Mouse (Mus musculus) liver, embryonic 12.5 days (tissue): ENCODE data around the gene Tada2b. TPM values are rescaled to one million over a fixed set of nuclear protein-coding genes. Genes with fewer than 3 reads are reported as not detected.

Experiments used
- ATAC-seq: fragments of 200-750 bp; cut with Nextera tagmentation; 2 replicates; pipeline ENCODE4 v1.8.0; 2017; ENCODE audit warnings: moderate number of reproducible peaks, mild to moderate bottlenecking, moderate library complexity
- H3K27ac ChIP-seq: fragments of 300-500 bp; sonication (generic); 2 replicates; pipeline ENCODE4 v1.5.1; 2016; ENCODE audit warnings: mild to moderate bottlenecking
- H3K27me3 ChIP-seq: fragments of 300-500 bp; sonication (generic); replicated peaks from 2 replicates; pipeline ENCODE4 v1.6.1; 2016; ENCODE audit warnings: mild to moderate bottlenecking, moderate library complexity
- H3K36me3 ChIP-seq: fragments of 300-500 bp; sonication (generic); 2 replicates; pipeline ENCODE4 v1.6.1; 2016; ENCODE audit warnings: mild to moderate bottlenecking, moderate library complexity
- H3K4me1 ChIP-seq: fragments of 300-500 bp; sonication (generic); 2 replicates; pipeline ENCODE4 v1.6.1; 2016
- H3K4me2 ChIP-seq: fragments of 300-500 bp; sonication (generic); 2 replicates; pipeline ENCODE4 v1.6.1; 2016; ENCODE audit warnings: mild to moderate bottlenecking, moderate library complexity
- H3K4me3 ChIP-seq: fragments of 300-500 bp; sonication (generic); 2 replicates; pipeline ENCODE4 v1.5.1; 2016; ENCODE audit warnings: mild to moderate bottlenecking, moderate library complexity
- H3K9ac ChIP-seq: fragments of 300-500 bp; sonication (generic); 2 replicates; pipeline ENCODE4 v1.6.1; 2016; ENCODE audit warnings: mild to moderate bottlenecking, moderate library complexity
- H3K9me3 ChIP-seq: fragments of 300-500 bp; sonication (generic); replicated peaks from 2 replicates; pipeline ENCODE4 v1.6.1; 2016; ENCODE audit warnings: mild to moderate bottlenecking, moderate library complexity
- WGBS: fragments of 180-500 bp; shearing (Covaris S2); methylation state at CpG from one replicate; pipeline ENCODE4 v1.1.7; 2016; ENCODE audit not compliant: insufficient replicate concordance; 5-methylcytosine and 5-hydroxymethylcytosine counted together
- polyA plus RNA-seq: library from polyadenylated mRNA; unstranded; fragments of >200 nt; fragmentation: Nextera tagmentation; extraction: Ambion mirVana; gene quantifications from 2 replicates; pipeline ENCODE4 v1.2.1, GENCODE M21; 2016

The Tada2b gene
- polyA plus RNA-seq = 1.5 and 1.6 TPM in 2 replicates

DNA sequence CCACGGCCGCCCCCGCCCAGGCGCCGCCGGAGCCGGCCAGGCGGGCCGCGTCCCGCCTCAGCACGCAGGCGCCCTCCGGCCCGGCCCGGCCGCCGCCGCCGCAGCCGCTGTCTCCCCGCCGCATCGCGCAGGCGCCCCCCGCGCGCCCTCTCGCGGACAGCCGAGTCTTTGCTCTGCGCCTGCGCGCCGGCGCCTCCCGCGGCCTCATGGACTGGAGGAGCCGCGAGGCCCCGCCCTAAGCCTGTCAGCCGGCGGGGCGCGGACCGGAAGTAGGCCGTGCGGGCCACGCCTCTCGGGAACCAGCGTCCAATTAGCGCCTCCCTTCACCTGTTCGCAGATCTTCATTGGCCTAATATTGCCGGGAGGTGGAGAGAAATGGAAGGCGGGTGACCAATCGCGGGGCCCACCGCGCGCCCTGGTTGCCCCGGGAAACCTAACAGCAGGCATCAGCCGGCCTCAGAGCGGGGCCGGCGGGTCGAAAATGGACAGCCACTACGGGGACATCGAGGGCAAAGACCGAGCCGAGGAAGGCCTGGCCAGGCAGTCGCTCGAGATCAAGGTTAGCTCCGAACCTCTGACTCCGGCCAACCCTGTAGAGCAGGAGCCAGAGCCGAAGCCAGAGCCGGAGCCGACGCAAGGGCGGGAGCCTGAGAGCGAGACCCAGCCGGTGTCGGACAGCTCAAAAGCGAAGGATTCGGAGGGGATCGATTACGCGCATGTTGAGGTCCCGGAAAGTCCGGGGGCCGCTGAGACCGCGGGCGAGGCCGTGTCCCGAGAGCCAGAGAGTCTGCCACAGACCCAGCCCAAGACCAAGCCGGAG, at the start of gene Tada2b, which contains the start of gene Ccdc96:
TSS of gene Tada2b (minus strand) at position 115 of the 820 bp plus-strand sequence.
TSS of gene Ccdc96 (plus strand) at position 418 of the 820 bp plus-strand sequence.
- ATAC-seq = peak; percentile 97
- Histone ChIP-seq H3K4me3 (peak within 1 kb of the TSS; percentile 87), H3K4me1 (peaks cover 54% of the 10 kb centered on the region), H3K27ac (peak within 1 kb of the TSS; percentile 83), H3K27me3 (peaks cover 33% of the 10 kb centered on the region), H3K4me2 (peak within 1 kb of the TSS; percentile 97), H3K9me3 (no peaks in the 10 kb centered on the region), H3K9ac (peak within 1 kb of the TSS; percentile 94), H3K36me3 (peaks cover 8% of the 10 kb centered on the region)
- WGBS = 1% methylated on average over 93 of the region's 97 CpGs

DNA sequence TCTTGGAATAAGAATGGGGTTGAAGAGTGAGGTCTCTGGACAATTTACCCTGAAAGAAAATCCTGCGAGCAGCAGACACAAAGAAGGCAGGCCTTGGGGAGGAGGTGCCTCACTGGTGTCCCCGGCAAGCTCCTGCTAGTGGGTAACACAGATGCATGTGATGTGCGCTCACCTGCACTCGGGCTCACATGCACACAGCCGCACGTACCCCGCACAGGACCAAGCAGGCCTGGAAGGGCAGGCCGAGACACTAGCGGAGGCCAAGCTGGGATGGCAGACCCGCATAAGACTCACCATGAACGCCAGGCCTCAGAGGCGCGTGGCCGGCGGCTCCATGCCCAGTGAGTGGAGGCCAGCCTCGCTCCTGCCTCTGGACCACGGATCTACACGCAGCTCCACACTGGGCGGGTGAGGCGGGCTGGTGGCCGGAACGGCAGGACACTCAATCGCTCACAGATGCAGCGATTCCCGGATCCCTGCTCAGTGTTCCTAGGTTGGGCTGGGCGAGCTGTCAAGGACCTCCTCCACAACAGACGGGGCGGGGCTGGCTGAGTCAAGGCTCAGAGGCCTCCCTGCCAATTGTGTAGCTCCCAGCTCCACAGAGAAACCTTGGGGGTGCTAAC, 46.2 kb upstream of the Tada2b start:
- peaks cover 5% of the 10 kb centered on the region for H3K36me3 ChIP-seq
- H3K4me1 ChIP-seq = peaks cover 59% of the 10 kb centered on the region
- H3K27ac ChIP-seq = peak overlapping the region; percentile 71
- H3K4me2 ChIP-seq = peak overlapping the region; percentile 96
- H3K9ac ChIP-seq = peak overlapping the region; percentile 82
- no peaks in the 10 kb centered on the region for H3K9me3 ChIP-seq
- no peaks in the 10 kb centered on the region for H3K27me3 ChIP-seq
- peak overlapping the region; percentile 74 for H3K4me3 ChIP-seq
- WGBS = under 1% methylated on average over 28 of the region's 28 CpGs
- ATAC-seq = peak; percentile 95

DNA sequence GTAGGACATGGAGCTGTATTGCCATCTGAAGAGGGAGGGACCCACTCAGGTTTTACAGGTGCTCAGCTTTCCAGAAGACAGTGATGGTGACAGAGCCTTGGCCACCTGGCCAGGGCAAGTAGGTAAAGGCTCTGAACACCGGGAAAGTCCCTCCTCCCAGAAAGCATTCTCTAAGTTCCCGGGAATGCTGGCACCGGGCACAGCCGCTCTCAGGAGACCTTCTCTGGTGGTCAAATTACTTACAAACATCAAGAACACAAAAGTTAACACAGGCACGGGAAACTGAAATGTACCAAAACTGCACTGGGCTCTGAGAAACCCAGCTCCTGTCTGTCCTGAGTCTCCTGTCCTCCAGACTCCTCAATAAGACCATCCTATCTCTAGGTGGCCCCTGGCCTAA, 45.6 kb upstream of the Tada2b start:
- Histone ChIP-seq H3K9ac (peak overlapping the region; percentile 82), H3K4me3 (peak overlapping the region; percentile 74), H3K9me3 (no peaks in the 10 kb centered on the region), H3K27me3 (no peaks in the 10 kb centered on the region), H3K4me1 (peaks cover 56% of the 10 kb centered on the region), H3K27ac (peak overlapping the region; percentile 71), H3K4me2 (peak overlapping the region; percentile 96), H3K36me3 (peaks cover 10% of the 10 kb centered on the region)
- 11% methylated on average over 5 of the region's 5 CpGs for WGBS
- ATAC-seq = no peak

DNA sequence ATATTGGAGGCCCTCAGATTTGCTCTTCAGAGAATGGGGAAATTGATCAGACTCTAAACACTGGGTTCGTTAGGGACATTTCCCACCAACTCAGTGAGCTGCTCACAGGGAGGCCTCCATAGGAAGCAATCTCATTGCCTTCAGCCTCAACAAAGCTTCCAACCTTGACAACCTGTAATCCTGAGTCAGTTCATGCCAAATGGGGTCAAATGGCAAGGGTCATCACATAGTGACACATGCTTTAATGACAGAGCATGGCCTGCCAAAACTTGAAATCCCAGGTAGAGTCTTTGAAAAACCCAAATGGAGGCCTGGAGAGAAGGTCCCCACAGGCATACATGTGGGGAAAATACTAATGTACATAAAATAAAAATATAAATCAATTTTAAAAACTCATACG, 42.8 kb upstream of the Tada2b start:
- Histone ChIP-seq H3K9ac (no peak overlapping the region), H3K27me3 (no peaks in the 10 kb centered on the region), H3K4me2 (no peak overlapping the region), H3K9me3 (no peaks in the 10 kb centered on the region), H3K4me3 (no peak overlapping the region), H3K27ac (no peak overlapping the region), H3K36me3 (peaks cover 32% of the 10 kb centered on the region), H3K4me1 (peaks cover 66% of the 10 kb centered on the region)
- ATAC-seq = no peak
- 82% methylated on average over 2 of the region's 2 CpGs for WGBS

DNA sequence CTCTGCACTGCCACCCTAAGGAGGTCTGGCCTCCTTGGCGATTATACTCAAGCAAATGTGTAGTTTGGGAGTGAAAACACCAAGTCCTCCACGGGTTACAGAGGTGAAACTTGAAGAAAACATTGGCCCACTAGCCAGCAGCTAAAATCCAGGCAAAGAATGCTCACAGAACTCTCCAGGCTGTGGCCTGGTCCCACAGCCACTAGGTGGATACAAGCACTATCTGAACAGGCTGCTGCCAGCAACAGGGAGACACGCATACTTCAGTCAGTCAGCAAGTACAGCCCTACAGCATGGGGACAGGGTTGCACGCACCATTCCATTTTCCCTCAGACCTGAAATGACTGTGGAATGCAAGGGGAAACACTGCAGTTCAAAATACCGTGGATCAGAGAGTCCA, 42.2 kb upstream of the Tada2b start:
- Histone ChIP-seq H3K27ac (no peak overlapping the region), H3K4me3 (no peak overlapping the region), H3K4me1 (peaks cover 62% of the 10 kb centered on the region), H3K9ac (no peak overlapping the region), H3K27me3 (no peaks in the 10 kb centered on the region), H3K4me2 (no peak overlapping the region), H3K36me3 (peaks cover 39% of the 10 kb centered on the region), H3K9me3 (no peaks in the 10 kb centered on the region)
- no peak for ATAC-seq
- WGBS = 65% methylated on average over 5 of the region's 5 CpGs

DNA sequence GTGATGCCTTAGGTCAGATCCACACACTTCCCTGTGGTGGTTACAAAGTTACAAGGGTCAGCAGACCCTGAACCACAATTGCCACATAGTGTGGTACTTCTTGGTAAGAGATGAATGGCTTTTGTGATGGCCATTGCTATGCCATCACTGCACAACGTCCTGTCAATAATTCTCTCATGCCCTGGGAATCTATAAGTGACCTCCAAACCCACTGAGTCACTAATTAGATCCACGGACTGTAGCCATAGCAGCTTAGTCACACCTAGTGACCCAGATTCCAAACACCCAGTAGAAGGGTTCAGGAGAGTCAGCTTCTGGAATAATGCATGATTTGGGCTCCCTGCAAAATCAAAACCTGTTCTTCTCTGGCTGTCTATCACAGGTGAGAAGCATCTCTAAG, 41.1 kb upstream of the Tada2b start:
- Histone ChIP-seq H3K4me1 (peaks cover 51% of the 10 kb centered on the region), H3K27ac (no peak overlapping the region), H3K9ac (no peak overlapping the region), H3K4me2 (no peak overlapping the region), H3K4me3 (no peak overlapping the region), H3K27me3 (no peaks in the 10 kb centered on the region), H3K9me3 (no peaks in the 10 kb centered on the region), H3K36me3 (peaks cover 49% of the 10 kb centered on the region)
- ATAC-seq = no peak
- WGBS = 75% methylated on average over 2 of the region's 2 CpGs

DNA sequence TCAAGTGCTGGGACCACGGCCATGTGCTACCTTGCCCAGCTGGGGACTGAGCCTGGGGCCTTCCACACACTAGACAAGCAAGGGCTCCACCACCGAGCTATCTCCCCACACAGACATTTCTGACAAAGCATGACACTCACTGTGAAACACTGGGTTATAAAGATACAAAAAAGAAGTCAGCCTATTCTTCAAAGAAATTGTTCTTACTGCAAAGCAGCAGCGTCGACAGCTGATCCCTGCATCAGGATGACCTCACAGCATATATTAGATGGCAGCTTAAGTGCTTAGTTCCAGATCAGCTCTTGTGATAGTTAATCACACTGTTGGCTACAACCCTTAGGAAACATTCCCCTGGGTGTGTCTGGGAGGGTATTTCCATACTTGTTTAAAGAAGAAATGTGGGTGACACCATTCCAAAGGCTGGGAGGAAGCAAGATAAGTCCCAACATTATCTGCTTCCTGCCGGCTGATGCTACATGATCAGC, 39.2 kb upstream of the Tada2b start:
- Histone ChIP-seq H3K4me1 (peaks cover 32% of the 10 kb centered on the region), H3K9me3 (no peaks in the 10 kb centered on the region), H3K27ac (peak overlapping the region; percentile 38), H3K4me2 (no peak overlapping the region), H3K36me3 (peaks cover 69% of the 10 kb centered on the region), H3K4me3 (no peak overlapping the region), H3K27me3 (no peaks in the 10 kb centered on the region), H3K9ac (no peak overlapping the region)
- 34% methylated on average over 5 of the region's 5 CpGs for WGBS
- ATAC-seq = peak; percentile 73; the same call in 1 of the 2 replicates

DNA sequence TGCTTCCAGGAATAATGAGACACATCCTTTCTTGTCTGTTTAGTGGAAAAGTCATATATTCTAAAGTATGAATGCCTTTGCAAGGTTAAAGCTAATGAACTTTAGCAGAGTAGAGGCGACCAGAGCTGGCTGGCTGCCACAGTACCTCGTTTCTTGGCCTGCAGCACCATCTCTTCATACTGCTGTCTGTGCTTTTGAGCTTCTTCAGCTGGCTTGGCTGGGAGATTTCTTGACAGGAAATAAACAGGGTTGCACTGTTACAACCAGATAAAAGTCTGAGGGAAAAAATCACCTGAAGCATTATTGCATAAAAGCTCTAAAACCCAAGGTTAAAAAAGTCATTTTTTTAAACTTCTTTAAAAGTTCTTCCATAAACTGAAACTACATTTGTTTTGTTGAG, 38.7 kb upstream of the Tada2b start:
- Histone ChIP-seq H3K27me3 (no peaks in the 10 kb centered on the region), H3K4me3 (no peak overlapping the region), H3K4me2 (no peak overlapping the region), H3K27ac (peak overlapping the region; percentile 38; the same call in 1 of the 2 replicates), H3K9ac (no peak overlapping the region), H3K9me3 (no peaks in the 10 kb centered on the region), H3K4me1 (peaks cover 27% of the 10 kb centered on the region), H3K36me3 (peaks cover 73% of the 10 kb centered on the region)
- 38% methylated on average over 2 of the region's 2 CpGs for WGBS
- no peak for ATAC-seq

DNA sequence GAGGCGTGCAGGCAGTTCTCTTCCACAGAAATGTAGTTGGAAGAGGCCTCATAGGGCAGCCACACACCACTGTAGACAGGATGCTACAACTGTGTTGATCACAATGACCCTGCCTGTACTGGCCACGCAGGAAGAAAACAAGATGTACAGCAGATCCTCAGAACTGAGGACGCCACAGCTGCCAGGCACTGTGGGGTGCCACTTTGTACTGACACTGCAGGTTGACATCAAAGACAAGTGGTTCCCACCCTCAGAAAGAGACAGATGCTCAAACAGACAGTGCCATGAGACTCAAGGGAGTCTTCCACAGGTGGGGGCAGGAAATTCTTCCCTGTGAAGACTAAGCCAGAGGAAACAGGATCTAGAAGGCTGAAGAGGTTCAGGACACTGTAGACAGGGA, 35.7 kb upstream of the Tada2b start:
- Histone ChIP-seq H3K36me3 (peaks cover 92% of the 10 kb centered on the region), H3K9me3 (no peaks in the 10 kb centered on the region), H3K4me3 (no peak overlapping the region), H3K27ac (no peak overlapping the region), H3K9ac (no peak overlapping the region), H3K4me2 (no peak overlapping the region), H3K4me1 (peaks cover 25% of the 10 kb centered on the region), H3K27me3 (no peaks in the 10 kb centered on the region)
- WGBS = 82% methylated on average over 3 of the region's 3 CpGs
- ATAC-seq = no peak

DNA sequence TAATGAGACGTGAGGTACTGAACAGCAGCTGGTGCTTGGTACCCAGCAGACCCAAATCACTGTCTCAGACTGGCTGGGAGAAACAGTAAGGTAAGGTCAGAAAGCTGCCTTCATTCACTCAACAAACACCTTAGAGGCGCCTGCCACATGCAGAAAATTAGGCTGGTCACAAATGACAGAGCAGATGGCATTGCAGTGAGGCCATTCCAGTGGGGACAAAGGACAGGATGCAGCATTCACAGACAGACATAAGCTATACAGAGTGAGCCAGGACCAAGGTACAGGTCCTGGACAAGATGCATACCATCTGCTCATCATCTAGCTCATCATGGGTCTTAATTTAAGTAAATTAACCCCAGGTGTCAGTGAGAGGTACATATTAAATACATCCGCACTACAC, 33.5 kb upstream of the Tada2b start:
- Histone ChIP-seq H3K27ac (no peak overlapping the region), H3K36me3 (peaks cover 93% of the 10 kb centered on the region), H3K4me3 (no peak overlapping the region), H3K9me3 (no peaks in the 10 kb centered on the region), H3K4me2 (no peak overlapping the region), H3K9ac (no peak overlapping the region), H3K4me1 (peaks cover 4% of the 10 kb centered on the region), H3K27me3 (no peaks in the 10 kb centered on the region)
- 80% methylated on average over 3 of the region's 3 CpGs for WGBS
- ATAC-seq = no peak

DNA sequence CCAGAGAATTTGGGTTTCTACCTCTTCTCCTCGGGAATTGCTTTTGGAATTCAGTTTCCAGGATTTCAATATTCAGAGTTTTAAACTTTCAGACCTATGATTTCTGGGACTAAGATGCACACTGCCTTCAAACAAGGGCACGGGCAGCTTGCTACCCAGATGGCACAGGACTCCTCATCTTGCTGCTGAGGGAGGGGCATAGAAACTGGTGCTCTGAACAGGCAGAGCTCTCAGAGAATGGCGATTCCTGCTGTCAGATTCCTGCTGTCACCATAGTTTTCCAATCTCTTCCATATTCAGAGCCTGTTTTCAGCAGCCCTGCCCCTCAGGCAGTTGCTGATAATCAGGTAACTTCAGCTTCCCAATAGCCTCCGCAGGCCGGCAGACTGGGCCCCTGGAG, 31.5 kb upstream of the Tada2b start:
- Histone ChIP-seq H3K36me3 (peaks cover 93% of the 10 kb centered on the region), H3K4me3 (no peak overlapping the region), H3K27me3 (no peaks in the 10 kb centered on the region), H3K27ac (no peak overlapping the region), H3K9ac (no peak overlapping the region), H3K4me1 (no peaks in the 10 kb centered on the region), H3K4me2 (no peak overlapping the region), H3K9me3 (no peaks in the 10 kb centered on the region)
- WGBS = 79% methylated on average over 5 of the region's 5 CpGs
- ATAC-seq = no peak

DNA sequence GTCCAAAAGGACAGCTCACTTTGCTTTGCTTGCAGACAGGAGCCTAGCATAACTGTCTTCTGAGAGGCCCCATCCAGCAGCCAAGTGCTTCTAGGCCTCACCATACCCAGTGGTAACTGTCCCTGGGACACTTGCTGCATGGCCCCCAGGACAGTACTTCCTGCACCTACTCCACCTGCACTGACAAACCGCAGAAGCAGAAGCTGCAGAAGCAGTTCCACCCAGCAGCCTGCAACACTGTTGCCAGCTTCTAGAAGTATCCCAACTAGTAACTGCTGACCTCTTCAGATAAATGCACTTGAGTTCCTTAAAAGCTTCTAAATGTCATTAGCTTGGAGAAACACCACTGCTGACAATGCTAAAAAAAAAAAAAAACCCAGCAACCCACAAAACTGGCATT, 31.0 kb upstream of the Tada2b start:
- no peaks in the 10 kb centered on the region for H3K27me3 ChIP-seq
- no peaks in the 10 kb centered on the region for H3K4me1 ChIP-seq
- no peak for ATAC-seq
- H3K36me3 ChIP-seq = peaks cover 93% of the 10 kb centered on the region
- no peaks in the 10 kb centered on the region for H3K9me3 ChIP-seq
- no peak overlapping the region for H3K9ac ChIP-seq
- no peak overlapping the region for H3K4me3 ChIP-seq
- WGBS = 72% methylated on average over 1 of the region's 1 CpGs
- no peak overlapping the region for H3K27ac ChIP-seq
- H3K4me2 ChIP-seq = no peak overlapping the region
